Comparison of ENCODE assay signal across 26 mouse cellular contexts in genomic region chr13:80956966-80957365, GRCm38 (mm10).
"Had no signal": no experiment of that assay in that cellular context is flagged by ENCODE, and none has a peak within 500 bp of the region (broad histone marks: within the 10 kb centered on the region; RNA-seq: fewer than 3 reads in every experiment).

No protein-coding gene starts in this region.

- ATAC-seq: hindbrain, embryonic 16.5 days; inflammation-experienced regulatory T-cells, adult 6 months; intestine, embryonic 15.5 days; liver, embryonic 12.5 days had no signal

- H3K4me2 ChIP-seq: heart, embryonic 12.5 days; hindbrain, embryonic 12.5 days; hindbrain, embryonic 14.5 days; intestine, embryonic 15.5 days; limb, embryonic 13.5 days; limb, embryonic 15.5 days; liver, embryonic 12.5 days had no signal

- H3K9ac ChIP-seq: heart, embryonic 12.5 days; hindbrain, embryonic 12.5 days; hindbrain, embryonic 14.5 days; intestine, embryonic 15.5 days; limb, embryonic 13.5 days; limb, embryonic 15.5 days; liver, embryonic 12.5 days; liver, embryonic 14.5 days had no signal

- H3K27me3 ChIP-seq: heart, embryonic 12.5 days; hindbrain, embryonic 12.5 days; intestine, embryonic 15.5 days; limb, embryonic 13.5 days; limb, embryonic 15.5 days; liver, embryonic 12.5 days had no signal

- H3K4me1 ChIP-seq: heart, embryonic 12.5 days; hindbrain, embryonic 10.5 days; hindbrain, embryonic 12.5 days; intestine, embryonic 15.5 days; limb, embryonic 13.5 days; limb, embryonic 15.5 days; liver, embryonic 12.5 days had no signal

- H3K27ac ChIP-seq: heart, embryonic 10.5 days; hindbrain, embryonic 10.5 days; hindbrain, embryonic 12.5 days; hindbrain, embryonic 14.5 days; intestine, embryonic 15.5 days; left cerebral cortex, adult 2 months; limb, embryonic 13.5 days; limb, embryonic 15.5 days; liver, embryonic 12.5 days; liver, embryonic 14.5 days had no signal

- H3K36me3 ChIP-seq: heart, embryonic 10.5 days; heart, embryonic 12.5 days; hindbrain, embryonic 10.5 days; hindbrain, embryonic 12.5 days; intestine, embryonic 15.5 days; limb, embryonic 13.5 days; limb, embryonic 15.5 days; liver, embryonic 12.5 days had no signal

- H3K9me3 ChIP-seq: heart, embryonic 10.5 days; heart, embryonic 12.5 days; hindbrain, embryonic 10.5 days; hindbrain, embryonic 12.5 days; intestine, embryonic 15.5 days; limb, embryonic 13.5 days; limb, embryonic 15.5 days; liver, embryonic 12.5 days had no signal

- H3K4me3 ChIP-seq: gastrocnemius, adult 2 months; heart, embryonic 10.5 days; heart, embryonic 12.5 days; hindbrain, embryonic 10.5 days; hindbrain, embryonic 12.5 days; intestine, embryonic 15.5 days; layer of hippocampus, adult 2 months; left cerebral cortex, adult 2 months; limb, embryonic 13.5 days; limb, embryonic 15.5 days; liver, embryonic 12.5 days had no signal

- DNase-seq: gastrocnemius, adult 2 months; gastrocnemius, postnatal 10 days; gastrocnemius, postnatal 25 days; heart, adult 18-20 months; heart, postnatal 10 days; heart, postnatal 4 days; kidney, adult 18-20 months; kidney, adult 8-10 months; kidney, postnatal 10 days; kidney, postnatal 25 days; kidney, postnatal 4 days; left cerebral cortex, postnatal 4 days had no signal
